Mouse (Mus musculus): ENCODE measurements around the gene Ube2e1. TPM values are rescaled to one million over a fixed set of nuclear protein-coding genes. Genes with fewer than 3 reads are reported as not detected.
"Not testable (repeated sequence)": the region's sequence is repeated elsewhere in the genome, so short reads cannot be mapped to it uniquely, and the experiment has no call there.

Gene Ube2e1
- total RNA-seq, 2 experiments from 2014 or later: 119 to 123 TPM

- DNase-seq (ENCODE audit: extremely low spot score in 1 of 2, low spot score in 2 of 2): peak; percentile 95 to 97
- H3K27ac ChIP-seq: peak within 1 kb of the TSS; percentile 100
- H3K4me3 ChIP-seq: peak within 1 kb of the TSS; percentile 93
- TF ChIP-seq CTCF (IDR thresholded peaks at IDR 0.05): peak; percentile 4; the same call in 1 of the 2 replicates
- intact Hi-C loops (cut with DNase I): loop anchor here (1.0 to 2.0 kb wide), 2 partner anchors 24 to 32 kb away; partner anchors contain the start of genes Nkiras1 and Rpl15
Measured at GRCm38 (mm10) chr14:18238750-18239731, 92.6 kb downstream of the Ube2e1 start, which contains the start of gene Nr1d2. Gene Nr1d2 (minus strand): TSS chr14:18239127.

GRCm38 (mm10) chr14:18238131-18238749 is 93.4 kb downstream of the Ube2e1 start:
- intact Hi-C loops (cut with DNase I): loop anchor here (2.0 kb wide), 1 partner anchor 25 kb away; no protein-coding TSS in a partner anchor

GRCm38 (mm10) chr14:18237381-18237780 is 94.3 kb downstream of the Ube2e1 start:
- Histone ChIP-seq H3K27ac (peak overlapping the region; percentile 100), H3K4me3 (peak overlapping the region; percentile 93)
- TF ChIP-seq CTCF (IDR thresholded peaks at IDR 0.05): no peak
- intact Hi-C loops (cut with DNase I): no loop called here
- DNase-seq (ENCODE audit: extremely low spot score in 1 of 2, low spot score in 2 of 2): no peak

More at GRCm38 (mm10) chr14:18238131-18238749, 93.4 kb downstream of the Ube2e1 start:
- Histone ChIP-seq H3K4me3 (peak overlapping the region; percentile 93), H3K27ac (peak overlapping the region; percentile 100)
- TF ChIP-seq CTCF (IDR thresholded peaks at IDR 0.05): no peak
- DNase-seq (ENCODE audit: extremely low spot score in 1 of 2, low spot score in 2 of 2): peak; percentile 98

- H3K27ac ChIP-seq; DNase-seq (ENCODE audit: extremely low spot score in 1 of 2, low spot score in 2 of 2); intact Hi-C loops (cut with DNase I); H3K4me3 ChIP-seq: not testable (repeated sequence)
Measured at GRCm38 (mm10) chr14:18236496-18237235, 95.0 kb downstream of the Ube2e1 start.

- intact Hi-C loops (cut with DNase I): no loop called here
- Histone ChIP-seq H3K27ac (peak overlapping the region; percentile 4; the same call in 1 of the 2 replicates), H3K4me3 (no peak overlapping the region)
- DNase-seq (ENCODE audit: extremely low spot score in 1 of 2, low spot score in 2 of 2): no peak
- no peak for TF ChIP-seq CTCF (IDR thresholded peaks at IDR 0.05)
Measured at GRCm38 (mm10) chr14:18233981-18234960, 97.4 kb downstream of the Ube2e1 start.

GRCm38 (mm10) chr14:18233076-18233475 is 98.6 kb downstream of the Ube2e1 start:
- intact Hi-C loops (cut with DNase I): no loop called here
- no peak overlapping the region for H3K4me3 ChIP-seq
- no peak overlapping the region for H3K27ac ChIP-seq
- no peak for TF ChIP-seq CTCF (IDR thresholded peaks at IDR 0.05)
- DNase-seq (ENCODE audit: extremely low spot score in 1 of 2, low spot score in 2 of 2): no peak

Other genes starting within 250 kb of the Ube2e1 start
- 10 to 100 TPM; 74.2 to 97.1 TPM for gene Nr1d2, start 92.7 kb downstream of the Ube2e1 start, total RNA-seq (2021)
- 100 to 1,000 TPM in 1 of 2 experiments, 10 to 100 TPM in 1; 97.0 to 107 TPM for gene Nkiras1, start 60.7 kb downstream of the Ube2e1 start, total RNA-seq (2021)
- 100 to 1,000 TPM; 339 to 400 TPM for gene Rpl15, start 60.5 kb downstream of the Ube2e1 start, total RNA-seq (2021)